Mouse (Mus musculus) lung, postnatal 14 days (tissue): Measurements from ENCODE around the gene Dgkk.
"Not testable (repeated sequence)": the region's sequence is repeated elsewhere in the genome, so short reads cannot be mapped to it uniquely, and the experiment has no call there.

Experiments used
- DNase-seq: peaks from one replicate; pipeline ENCODE4 v3.0.0; 2021

Gene Dgkk

GRCm38 (mm10) chrX:6779006-6779405, at the start of gene Dgkk:
Gene Dgkk (plus strand): TSS chrX:6779306.
- not testable (repeated sequence) for DNase-seq

DNA sequence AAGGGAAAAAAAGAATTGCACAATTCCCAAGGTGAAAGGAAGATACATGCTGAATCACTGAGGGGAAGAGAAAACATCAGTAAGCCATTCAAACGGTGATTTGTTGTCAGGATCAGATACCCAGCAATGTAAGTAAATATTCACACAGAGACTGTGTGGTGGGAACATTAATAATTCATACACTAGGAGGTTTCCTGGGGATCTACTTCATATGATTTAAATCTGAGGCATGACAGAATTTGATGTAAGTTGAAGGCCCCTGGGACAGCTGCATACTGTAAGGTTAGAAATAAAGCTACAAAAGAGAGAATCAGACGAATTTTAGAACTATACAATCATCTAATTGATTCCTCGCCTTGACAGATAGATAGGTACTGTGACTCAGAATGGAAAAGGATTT, 45.1 kb upstream of the Dgkk start:
- no peak for DNase-seq

DNA sequence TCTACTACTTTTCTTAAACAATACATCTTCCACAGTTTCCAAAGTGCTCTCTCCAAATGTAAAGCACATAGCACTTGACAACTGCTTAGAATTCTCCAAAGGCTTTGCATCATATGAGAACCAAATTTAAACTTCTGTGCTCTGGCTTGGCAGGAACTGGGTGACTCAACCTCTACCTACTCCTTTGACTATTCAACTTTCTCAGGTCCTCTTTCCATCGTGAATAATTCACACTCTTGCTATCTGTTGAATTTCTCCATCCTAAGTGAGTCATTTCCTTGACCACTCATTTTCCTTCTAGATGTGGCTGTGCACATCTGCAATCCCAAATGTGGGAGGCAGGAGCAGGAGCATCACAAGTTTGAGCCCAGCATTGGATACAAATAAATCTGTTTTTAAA, 28.4 kb upstream of the Dgkk start:
- no peak for DNase-seq

GRCm38 (mm10) chrX:6751549-6752047, 27.5 kb upstream of the Dgkk start:
- no peak for DNase-seq

DNA sequence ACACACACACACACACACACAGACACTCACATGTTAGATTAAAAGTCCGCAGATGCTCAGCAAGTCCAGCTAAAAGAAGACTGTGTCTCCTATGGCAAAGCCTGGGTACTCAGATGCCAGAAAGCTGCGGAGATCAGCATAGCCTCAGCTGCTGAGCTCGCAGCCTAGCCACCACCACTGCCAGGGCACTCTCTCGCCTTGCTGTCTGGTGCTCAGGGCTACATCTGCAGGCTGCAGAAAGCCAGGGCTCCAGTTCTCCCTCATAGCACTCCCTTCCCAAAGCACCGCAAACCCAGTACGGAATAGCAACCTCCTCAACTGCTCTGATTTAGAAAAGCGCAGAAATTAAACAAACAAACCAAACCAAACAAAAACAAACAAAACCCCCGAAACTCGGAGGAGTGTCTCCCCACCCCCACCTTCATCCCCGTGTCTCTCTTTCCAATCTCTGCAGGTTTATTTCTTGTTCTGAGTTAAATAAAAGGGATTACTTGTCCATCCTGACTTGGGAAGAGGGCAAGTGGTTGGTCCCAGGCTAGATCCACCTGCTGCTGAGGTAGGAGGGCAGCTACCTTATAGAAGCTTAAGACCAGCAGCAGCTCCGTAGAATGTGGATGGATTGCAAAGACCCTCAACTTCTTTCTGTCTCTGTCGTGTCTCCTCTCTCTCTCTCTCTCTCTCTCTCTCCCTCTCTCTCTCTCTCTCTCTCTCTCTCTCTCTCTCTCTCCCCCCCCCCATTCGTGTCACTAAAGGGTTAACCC, 1.4 kb upstream of the Dgkk start:
- DNase-seq: no peak

DNA sequence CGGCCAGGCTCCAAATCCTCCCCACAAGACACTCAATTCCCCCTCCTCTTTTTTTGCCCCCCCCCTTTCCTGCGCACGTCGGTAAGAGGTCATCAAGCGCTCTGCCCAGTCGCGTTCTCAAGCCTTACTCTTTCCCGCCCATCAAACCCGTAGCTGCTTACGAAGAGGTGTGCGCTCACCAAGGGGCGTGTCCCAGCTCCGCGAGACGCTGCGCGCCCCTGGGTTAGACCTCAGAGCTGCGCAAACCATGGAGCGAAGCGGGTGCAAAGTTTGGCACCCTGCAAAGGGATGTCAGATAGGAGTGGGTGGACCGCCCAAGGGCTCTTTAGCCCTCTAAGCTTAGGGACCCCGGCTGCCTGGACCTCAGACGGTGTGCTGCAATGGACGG, 862 bp upstream of the Dgkk start:
- peak; percentile 1 for DNase-seq

DNA sequence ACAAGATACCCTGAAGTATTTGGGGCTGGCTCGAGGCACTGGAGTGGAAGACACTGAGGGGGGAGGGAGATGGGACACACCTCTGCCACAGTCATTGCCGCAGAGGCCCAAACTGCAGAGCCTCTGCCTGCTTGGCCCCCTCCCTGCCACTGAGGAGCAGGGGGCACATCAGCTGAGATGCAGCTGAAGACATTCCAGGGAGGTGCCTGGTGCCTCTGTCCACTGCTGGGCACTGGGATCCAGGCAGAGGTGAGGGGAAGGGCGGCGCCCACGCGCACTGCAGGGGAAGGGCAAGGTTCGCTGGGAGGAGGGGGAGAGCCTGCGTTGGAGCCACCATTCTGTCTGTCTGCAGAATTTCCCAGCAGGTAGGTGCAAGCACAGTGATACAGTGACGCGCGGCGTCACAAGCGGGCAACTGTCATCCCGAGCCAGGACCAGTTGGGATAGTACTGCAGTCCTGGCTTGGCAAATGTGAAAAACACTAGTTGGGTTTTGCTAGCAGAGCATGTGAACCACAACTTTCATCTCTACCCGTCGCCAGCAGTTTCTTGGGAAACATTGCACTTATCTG, 948 bp downstream of the Dgkk start:
- DNase-seq: no peak

DNA sequence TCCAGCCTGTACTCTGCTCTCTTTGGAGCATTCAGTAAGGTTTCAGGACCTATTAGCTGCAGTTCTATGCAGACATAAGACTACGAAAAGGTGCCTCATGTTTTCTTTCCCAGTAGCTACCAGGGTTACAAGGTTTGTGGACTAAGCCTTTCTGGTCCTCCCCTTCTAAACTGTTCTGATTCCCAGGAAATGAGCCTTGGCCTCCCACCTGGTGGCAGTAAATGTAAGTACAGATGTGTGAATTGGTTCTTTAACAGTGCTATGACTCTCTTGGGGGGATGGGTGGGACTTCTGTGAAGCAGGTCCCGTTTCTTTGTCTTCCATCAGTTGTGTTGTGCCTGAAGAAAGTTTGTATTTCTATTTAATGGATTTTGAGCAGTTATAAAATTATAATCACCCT, 53.4 kb downstream of the Dgkk start:
- no peak for DNase-seq

- no peak for DNase-seq
Observed at GRCm38 (mm10) chrX:6853466-6853865, 74.4 kb downstream of the Dgkk start.

DNA sequence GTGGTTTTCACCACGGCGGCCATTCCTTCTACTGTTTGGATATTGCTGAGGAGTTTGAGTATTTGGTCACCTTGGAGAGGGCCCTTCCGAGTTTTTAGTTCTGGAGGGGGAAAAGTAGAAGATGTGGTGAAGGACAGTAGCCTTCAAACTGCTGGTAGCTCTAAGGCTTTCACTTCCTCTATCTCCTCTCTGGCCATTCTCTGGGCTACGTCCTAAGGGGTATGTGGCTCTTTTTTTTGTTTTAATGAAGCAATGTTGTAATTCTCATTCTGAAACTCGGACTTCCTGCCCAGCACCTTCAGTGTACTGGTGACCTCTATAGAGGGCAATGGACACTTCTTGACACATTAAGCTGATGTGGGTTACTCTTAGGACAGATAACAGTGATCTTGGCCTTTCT, 75.0 kb downstream of the Dgkk start:
- DNase-seq: no peak

- no peak for DNase-seq
Observed at GRCm38 (mm10) chrX:6893933-6894332, 114.8 kb downstream of the Dgkk start.

GRCm38 (mm10) chrX:6911047-6911446, 131.9 kb downstream of the Dgkk start:
- no peak for DNase-seq

DNA sequence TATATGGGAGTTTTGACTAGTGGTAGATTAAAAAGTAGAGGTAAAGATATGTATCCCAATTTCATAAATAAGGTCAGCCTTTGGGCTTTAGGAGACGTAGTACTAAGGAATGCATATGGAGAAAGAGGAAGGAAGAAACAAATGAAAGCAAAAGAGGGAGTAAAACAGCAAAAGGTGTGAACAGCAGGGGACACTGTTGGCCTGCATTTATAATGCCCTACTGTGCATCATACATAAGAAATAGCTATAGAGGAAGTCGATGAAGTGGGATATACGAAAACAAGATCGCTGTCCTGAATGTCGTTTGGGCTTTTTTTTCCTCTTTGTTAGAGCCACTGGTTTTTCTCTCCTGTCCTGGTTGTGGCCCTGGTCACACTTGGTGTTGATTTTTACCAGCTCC, 143.1 kb downstream of the Dgkk start:
- no peak for DNase-seq

DNA sequence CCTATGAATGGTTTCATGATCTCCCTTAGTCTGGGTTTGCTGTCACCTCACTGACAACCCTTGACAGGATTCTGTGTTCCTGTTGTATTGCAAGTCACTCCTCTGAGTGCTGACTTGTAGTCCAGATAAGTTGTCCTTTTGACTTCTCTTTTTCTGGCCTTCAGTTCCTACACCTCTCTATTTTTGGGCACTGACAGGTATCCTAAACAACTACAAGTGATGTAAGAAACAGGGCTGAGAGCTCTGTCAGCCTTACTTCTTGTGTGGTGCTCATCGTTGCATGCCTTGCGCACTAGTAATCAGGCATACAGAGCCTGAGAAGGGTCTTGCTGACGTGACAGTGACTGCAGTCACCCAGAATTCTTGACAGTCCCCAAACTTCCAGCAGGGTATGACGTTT, 147.1 kb downstream of the Dgkk start:
- no peak for DNase-seq

- DNase-seq: no peak
Observed at GRCm38 (mm10) chrX:6968598-6968997, 189.5 kb downstream of the Dgkk start.

- no peak for DNase-seq
Observed at GRCm38 (mm10) chrX:6971956-6972355, 192.8 kb downstream of the Dgkk start.

DNA sequence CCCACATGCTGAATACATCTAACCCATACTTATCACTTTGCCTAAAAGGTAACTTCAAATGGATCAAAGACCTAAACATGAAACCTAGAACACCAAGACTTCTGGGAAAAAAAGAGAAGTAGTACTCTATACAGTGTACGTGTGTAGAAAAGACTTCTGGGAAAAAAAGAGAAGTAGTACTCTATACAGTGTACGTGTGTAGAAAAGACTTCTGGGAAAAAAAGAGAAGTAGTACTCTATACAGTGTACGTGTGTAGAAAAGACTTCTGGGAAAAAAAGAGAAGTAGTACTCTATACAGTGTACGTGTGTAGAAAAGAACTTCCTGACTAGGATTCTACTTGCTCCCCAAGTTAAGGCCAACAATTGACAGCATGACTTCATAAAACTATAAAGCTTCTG, 204.8 kb downstream of the Dgkk start:
- not testable (repeated sequence) for DNase-seq
